Mouse (Mus musculus) adrenal gland, postnatal 25 days (tissue): ENCODE measurements around the gene Spn. TPM values are rescaled to one million over a fixed set of nuclear protein-coding genes. Genes with fewer than 3 reads are reported as not detected.
"Not testable (repeated sequence)": the region's sequence is repeated elsewhere in the genome, so short reads cannot be mapped to it uniquely, and the experiment has no call there.

Experiments
- DNase-seq: peaks from one replicate; pipeline ENCODE4 v3.0.0; 2021; ENCODE audit warnings: mixed read lengths
- long read RNA-seq: library from polyadenylated mRNA; stranded (forward); transcript quantifications from one replicate; pipeline ENCODE4 v2.0.0, GENCODE M21; 2021
- total RNA-seq: library from RNA; stranded (reverse); gene quantifications from 2 replicates; pipeline ENCODE4 v1.2.3, GENCODE M21; 2021

Gene Spn
- total RNA-seq = 0.55 and 1.0 TPM in 2 replicates
- long read RNA-seq = 0 reads

DNA sequence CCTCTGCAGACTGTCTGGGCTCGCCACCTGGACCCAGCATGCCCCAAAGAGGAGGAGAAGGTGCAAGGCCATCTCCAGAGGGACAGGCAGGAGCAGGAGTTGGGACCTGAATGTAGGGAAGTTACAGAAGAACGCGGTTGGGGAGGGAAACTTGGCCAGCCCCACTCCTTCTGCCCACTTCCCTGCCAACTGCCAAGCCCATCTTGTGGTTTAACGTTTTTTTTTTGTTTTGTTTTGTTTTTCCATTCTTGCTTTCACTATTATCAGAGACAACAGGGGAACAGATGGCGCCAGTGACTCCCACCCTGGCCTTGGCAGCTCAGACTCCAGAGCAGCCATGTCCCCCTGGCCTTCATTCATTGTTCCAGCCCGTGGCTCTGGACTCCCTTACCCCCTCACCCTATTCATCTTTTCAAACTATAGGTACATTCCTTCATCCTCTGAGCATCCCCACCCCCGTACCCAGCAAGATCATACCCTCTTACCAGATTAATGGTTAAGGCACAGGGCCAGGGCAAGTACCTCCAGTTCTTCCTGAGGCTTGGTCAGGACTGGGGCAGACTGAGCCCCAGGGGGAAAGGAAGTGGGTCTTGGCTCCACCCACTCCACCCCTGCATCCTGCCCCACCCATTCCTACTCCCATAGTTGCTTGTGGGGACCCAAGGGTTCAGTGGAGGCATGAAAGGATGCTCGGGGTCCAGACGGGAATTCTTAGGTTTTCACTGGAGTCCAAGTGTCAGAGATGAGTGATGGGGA is at the start of gene Spn:
Gene Spn, minus strand, starts transcription at position 562 of the 756 bp plus-strand sequence.
- DNase-seq = no peak

DNA sequence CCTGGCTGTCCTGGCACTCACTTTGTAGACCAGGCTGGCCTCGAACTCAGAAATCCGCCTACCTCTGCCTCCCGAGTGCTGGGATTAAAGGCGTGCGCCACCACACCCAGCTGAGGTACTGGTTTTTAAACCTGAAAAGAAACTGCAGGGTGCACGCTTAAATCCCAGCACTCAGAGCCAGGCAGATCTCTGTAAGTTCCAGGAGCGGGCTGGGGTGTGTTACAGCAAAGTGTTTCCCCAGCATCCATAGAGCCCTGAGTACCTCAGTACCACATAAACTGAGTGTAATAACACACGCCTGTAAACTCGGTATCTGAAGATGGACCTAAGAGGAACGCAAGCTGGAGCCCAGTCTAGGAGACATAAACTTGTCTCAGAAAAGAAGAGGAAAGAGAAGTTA is 49.7 kb upstream of the Spn start:
- no peak for DNase-seq

DNA sequence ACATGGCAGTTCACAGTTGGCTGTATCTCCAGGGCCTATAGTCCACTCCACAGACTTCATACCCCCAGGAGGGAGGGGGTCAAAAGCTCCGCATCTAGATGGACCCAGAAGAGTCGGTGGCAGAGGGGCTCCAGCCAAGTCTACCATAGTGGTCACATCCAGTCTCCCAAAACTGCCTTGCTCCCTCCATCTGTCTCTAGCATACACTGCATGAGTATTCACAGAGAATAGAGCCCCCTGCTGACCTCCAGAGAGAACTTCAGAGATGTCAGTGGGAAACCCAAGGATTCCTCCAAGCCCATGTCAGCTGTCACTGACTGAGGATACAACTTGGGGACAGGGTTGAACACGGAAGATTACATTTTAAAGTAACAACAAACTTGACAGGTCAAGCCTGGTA is 48.0 kb upstream of the Spn start:
- DNase-seq = no peak

DNA sequence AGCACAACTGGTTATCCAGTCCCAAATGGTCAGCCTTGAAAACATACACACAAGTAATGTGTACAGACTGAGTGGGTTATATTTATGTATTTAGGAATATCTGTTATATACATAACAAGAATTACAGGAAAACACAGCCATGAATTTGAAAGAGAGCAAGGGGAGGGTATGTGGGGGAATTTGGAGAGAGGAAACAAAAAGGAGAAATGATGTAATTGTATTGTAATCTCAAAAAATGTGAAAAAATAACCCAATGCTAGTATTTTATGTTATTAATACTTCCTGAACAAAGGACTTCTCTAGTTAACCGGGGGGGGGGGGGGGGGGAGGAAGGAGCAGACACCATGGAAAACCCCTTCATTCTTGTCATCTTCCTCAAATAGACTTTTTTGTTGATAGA is 47.1 kb upstream of the Spn start:
- no peak for DNase-seq

DNA sequence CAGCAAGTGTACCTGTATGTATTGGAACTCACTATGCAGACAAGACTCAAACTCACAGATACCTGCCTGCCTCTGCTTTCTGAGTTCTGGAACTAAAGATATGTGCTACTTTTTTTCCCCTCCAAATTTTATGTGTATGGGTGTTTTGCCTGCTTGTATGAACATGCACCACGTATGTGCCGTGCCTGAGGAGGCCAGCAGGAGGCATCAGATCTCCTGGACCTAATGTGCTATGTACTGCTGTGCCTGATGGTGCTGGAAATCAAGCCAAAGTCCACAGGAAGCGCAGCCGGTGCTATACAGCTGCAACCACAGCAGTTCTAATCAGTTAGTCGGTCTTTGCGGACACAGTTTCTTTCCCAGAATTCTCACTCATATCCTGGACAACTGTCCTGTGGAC is 46.2 kb upstream of the Spn start:
- no peak for DNase-seq

DNA sequence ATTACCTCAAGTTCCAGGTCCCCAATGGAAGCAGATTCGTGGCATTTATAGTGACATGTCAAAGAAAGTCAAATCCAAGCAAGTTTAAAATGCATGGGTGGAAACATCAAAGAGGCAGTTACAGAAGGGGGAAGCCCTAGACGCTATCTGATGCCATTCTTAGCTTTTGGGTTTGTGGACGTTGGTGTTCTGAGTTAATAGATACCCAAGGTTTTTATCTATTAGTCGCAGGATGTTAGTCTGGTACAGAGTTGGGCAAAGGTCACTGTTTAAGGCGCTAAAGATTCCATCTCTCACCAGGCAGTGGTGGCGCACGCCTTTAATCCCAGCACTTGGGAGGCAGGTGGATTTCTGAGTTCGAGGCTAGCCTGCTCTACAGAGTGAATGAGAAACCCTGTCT is 45.7 kb upstream of the Spn start:
- DNase-seq = no peak

DNA sequence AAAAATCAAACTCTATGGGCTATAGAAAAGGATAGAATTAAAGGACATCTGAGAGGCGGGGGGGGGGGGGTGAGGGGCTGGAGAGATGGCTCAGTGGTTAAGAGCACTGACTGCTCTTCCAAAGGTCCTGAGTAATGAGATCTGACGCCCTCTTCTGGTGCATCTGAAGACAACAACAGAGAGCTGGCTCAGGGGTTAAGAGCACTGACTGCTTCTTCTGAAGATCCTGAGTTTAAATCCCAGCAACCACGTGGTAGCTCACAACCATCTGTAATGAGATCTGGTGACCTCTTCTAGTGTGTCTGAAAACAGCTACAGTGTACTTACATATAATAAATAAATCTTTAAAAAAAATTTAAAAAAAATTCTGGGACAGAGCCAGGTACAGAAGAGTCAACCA is 44.1 kb upstream of the Spn start:
- not testable (repeated sequence) for DNase-seq

DNA sequence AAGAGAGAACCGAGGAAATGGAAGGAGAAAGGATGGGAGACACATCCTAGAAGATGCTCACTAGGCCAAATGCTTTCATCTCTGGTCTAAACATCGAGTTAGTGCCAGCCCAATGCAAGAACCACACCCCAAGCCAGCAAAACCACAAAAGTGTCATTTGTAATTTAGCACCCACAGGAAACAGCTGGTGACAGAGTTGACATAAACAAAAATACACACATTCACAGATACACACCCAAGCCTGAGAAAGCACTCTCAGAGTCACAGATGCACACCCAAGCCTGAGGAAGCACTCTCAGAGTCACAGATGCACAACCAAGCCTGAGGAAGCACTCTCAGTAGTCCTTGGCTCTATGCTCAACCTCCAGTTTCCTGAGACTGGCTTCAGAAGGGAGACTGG is 43.2 kb upstream of the Spn start:
- DNase-seq = no peak

DNA sequence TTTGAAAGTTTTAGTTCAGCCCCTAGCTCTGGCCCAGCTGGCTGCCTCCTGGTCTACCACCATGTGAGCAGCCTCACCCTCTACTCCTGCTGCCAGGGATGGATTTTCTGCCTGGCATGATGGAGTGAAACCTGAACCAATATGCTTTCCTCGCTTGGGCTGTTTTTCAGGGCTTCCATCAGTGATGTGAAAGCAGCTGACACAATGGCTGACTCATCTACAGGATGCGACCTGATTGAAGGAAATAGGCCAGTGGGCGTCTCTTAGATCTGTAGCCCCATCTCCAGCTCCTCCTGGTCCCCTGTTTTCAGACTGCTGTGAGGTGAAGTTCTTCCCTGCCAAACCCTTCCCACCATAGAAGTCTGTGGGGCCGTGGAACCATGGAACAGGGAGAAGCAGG is 39.3 kb upstream of the Spn start:
- DNase-seq = no peak

DNA sequence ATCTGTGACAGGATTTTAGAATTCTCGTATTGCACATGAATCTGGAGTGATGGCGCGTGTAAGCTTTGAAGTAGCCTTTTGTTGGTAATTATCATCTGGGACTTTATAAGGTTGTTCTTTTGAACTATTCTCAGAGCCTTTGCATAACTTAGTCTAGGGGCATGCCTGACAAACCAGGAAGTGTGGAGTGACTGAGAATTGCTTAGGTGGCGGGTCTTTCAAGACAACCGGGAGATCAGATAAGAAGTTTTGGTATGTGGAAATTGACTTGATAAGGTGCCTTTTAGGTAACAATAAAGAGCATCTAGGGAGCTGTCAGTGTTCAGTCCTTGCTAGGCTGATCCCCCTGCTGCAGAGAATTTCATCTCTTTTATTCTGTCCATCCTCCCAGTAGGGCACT is 28.9 kb upstream of the Spn start:
- DNase-seq = no peak

DNA sequence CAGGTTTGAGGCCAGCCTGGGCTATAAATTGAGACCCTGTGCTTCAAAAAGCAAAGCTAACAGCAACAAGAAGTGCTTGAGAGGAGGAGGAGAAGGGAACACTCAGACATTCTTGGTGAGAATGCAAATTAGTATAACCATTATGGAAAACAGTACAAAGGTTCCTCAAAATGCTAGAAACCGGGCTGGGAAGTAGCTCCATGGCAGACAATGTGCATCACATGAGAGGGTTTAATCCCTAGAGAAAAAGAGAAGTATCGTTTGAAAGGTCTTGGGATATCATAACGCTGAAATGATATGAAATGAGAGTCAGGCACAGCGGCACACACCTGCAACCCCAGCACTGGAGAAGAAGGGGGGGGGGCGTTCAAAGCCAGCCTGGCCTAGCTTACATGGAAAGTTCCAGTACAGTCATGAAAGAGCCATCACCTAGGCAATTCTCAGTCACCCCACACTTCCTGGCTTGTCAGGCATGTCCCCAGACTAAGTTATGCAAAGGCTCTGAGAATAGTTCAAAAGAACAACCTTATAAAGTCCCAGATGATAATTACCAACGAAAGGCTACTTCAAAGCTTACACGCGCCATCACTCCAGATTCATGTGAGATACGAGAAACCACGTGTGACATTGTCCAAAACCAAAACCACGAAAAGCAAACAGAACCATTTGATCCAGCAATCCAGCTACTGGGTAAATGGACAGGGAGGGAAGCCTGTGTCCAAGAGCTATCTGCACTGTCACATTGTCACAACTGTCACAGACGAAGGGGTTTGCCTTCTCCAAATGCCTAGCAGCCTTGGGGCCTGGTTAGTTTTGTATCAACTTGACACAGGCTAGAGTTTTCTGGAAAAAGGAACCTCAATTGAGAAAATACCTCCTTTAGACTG is 28.2 kb upstream of the Spn start:
- no peak for DNase-seq

DNA sequence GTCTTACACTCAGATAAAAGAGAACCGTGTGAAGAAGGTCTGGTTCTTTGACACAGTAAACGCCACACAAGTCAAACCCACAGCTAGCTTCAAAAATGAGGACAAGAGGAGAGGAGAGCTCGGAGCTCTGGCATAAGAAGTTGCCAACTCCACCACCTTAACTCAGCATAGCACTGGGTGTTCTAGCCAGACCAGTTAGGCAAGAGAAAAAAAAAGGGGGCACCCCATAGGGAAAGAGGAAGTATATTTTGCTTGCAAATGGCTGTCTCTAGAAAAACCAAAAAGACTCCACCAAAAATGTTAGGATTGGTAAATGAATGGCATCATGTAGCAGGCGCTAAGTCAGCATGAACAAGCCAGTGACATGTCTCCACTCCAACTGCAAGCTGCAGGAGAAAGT is 26.4 kb upstream of the Spn start:
- DNase-seq = no peak

DNA sequence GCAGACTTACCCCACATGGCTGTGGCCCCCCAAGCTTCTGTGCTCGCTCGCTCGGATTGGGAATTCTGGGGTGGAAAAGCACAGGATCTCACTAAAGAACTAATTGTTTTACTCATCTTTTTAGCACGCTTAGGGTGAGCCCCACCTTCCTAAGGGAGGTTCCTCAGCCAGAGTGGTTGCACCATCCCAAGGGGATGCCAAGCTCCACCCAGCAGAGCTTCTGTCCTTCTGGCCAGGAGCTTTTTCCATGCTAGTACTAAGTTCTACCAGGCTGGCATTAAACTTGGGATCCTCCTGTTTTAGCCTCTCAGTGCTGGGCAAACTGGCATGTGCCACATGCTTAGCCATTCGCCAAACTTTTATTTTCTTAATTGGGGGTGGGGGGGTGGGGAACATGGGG is 24.9 kb upstream of the Spn start:
- DNase-seq = peak; percentile 11

DNA sequence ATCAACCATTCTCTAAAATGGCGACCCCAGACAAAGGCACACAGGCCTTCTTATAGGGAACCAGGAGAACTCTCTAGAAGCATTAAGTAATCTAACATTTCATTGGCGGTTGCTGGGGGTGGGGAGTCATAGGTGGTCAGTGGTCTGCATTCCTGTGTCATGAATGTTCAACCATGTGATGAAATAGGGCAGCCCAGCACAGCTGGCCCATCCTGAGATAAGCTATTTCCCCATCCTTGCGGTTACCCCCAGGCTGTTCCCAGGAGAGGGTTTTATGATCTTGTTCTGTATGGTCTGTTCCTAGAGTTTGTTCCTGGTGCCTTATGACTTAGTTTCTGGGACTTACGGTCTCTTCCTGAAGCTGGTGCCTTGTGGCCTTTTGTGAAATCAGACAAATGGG is 19.9 kb upstream of the Spn start:
- DNase-seq = no peak

DNA sequence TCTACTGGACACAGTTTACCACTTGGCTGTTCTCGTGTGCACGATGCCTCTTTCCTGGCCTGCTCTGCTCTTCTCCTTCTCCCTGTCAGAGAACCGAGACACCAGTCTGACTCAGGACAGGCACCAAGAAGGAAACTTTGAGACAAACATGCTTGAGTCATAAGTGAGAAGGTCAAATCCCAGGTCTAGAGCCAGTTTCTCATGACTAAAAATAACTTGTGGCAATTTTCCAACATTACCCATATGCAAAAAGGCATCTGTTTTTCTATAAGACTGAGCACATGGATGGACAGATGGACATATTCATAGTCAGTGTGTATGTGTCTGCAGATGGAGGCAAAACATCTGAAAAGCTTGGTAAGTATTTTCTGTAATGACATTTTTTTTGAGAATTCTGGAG is 15.9 kb upstream of the Spn start:
- DNase-seq = no peak

DNA sequence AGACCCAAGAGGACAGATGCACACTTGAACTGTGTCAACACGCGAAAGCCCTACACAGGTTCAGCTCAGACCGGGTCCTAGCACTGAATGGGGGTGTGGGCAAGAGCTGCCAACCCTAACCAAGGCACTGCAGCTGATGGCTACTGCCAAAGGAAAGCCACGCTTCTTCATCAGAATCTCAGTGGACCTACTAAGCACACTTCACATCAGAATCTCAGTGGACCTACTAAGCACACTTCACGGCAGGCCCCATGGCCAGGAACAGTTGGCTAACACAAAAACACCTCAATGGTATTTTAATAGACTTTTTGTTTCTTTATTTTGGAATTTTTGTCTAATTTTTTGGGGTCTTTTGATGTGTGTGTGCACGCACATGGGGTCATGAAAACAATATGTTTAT is 14.8 kb upstream of the Spn start:
- DNase-seq = no peak

DNA sequence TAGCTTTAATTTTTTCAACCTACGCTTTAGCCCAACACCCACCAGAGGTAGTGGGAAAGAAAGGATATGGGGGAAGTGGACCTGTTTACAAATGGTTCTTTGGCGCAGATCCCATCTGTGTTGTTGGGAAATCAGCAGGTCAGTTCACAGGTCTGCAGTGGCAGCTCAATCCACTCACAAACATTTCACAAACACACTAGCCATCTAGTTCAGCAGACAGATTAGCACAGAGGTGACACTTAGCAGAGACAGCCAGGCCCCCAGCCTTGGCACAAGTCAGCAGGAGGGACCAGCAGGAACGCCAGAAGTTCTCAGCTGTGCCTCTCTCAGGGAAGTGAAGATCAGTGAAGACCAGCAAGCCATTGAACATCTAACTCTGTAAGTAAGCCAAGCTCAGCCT is 10.3 kb upstream of the Spn start:
- DNase-seq = no peak

DNA sequence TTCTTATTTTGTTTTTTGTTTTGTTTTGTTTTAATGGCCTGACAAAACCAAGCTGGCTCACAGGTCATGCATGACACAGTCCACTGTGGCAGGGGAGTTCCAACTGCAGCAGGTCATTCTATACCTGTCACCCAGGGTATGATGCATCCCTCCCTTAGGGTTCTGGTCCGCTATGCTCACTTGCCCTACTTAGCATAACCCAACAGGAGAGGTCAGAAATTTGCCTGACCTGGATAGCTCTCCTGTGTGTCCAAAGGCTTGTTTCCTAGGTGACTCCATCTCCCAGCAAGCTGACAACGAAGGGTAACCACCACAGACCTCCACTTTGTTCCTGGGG is 8.6 kb upstream of the Spn start:
- no peak for DNase-seq

DNA sequence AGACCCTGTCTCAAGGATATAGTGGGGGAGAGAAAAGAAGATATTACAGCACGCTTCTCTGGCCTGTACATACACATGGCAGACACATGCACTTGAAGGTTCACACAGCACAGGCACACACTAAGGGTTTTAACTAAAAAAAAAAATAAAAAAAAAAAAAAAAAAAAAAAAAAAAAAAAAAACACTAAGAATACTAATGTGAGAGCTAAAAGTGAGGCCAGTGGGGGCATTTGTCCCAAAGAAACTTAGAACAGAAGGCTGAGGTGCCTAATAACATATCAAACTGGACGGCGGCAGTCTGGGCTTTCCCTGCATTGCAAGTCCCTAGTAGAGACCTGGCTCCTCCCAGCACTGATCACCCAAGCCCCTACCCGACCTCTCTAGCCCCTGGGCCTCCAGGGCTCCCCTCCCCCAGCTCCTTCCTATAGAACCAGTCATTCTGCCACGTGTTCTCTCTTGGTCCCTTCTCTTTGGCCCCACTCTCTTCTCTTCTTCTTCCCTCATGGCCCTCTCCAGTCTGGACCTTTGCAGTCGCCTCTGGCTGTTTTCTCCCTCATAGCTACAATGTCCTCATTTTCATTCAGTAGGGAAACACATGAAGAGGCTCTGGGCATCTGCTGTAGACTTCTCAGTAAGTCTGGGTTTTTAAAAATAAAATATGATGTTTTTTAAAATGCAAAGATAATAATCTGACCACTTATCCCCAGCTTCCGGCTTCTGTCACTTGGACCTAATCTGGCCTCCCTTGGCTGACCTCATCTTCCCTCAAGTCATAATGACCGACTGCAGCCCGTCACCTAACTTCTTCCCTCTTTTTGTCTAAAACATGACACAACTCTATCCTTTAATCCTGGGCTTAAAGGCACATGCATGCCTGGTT is 8.0 kb upstream of the Spn start:
- no peak for DNase-seq

DNA sequence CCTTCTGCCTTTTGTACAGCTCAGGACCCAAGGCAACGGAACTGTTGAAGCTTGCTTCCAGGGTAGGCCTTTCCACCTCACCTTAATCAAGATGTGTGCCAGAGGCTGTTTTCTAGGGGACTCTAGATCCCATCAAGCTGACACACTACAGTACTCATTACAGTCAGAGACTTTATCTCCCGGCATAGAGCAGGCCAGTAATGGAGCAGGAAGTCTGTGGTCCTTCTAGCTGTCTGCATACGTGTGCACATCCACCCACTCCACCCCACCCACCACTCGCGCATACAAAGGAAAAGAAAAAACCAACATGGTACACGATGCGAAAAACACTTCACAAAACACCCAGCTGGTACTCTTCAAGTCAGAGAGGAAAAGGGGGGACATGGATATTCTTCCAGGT is 6.8 kb upstream of the Spn start:
- no peak for DNase-seq

DNA sequence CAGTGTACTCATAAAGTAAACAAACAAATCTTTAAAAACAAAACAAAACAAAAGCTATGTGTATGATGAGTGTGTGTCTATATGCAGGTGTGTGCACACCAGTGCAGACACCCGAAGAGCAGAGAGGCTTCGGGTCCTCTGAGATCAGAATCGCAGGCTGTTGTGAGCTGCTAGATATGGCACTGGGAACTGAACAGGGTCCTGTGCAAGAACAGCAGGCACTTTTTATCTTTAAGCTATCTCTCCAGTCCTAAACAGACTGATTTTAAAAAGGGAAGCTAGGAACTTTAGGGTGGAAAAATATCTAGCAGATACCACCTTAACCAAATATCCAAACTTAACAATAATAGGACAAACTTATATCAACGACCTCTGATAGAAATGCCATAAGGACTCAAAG is 5.0 kb upstream of the Spn start:
- no peak for DNase-seq

DNA sequence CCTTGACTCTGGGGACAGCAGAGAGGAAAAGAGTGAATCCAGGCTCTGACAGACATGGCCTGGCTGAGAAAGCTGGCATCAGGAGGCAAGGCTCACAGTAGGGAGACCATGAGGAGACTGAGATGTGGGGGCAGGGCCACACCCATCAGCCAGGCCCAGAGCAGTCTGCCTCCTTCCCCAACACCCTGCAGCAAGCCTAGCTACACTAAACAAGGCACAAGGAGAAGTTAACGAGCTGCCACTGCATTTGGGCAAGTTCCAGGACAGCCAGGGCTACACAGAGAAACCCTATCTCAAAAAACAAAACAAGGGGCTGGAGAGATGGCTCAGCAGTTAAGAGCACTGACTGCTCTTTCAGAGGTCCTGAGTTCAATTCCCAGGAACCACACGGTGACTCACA is 4.6 kb upstream of the Spn start:
- no peak for DNase-seq
